21 mouse cellular contexts compared by ENCODE assay signal in genomic region chr7:128499801-128500200, GRCm38 (mm10). TPM values are rescaled to one million over a fixed set of nuclear protein-coding genes. Genes with fewer than 3 reads are reported as not detected.
A peak's percentile ranks its signal among the peaks of the same experiment; 100 is the strongest.
DNase-seq lines count a peak whose midpoint lies in the region; ATAC-seq and TF ChIP-seq lines count a peak whose summit lies in the region.
"Had no signal": no experiment of that assay in that cellular context is flagged by ENCODE, and none has a peak within 500 bp of the region (broad histone marks: within the 10 kb centered on the region; RNA-seq: fewer than 3 reads in every experiment).

No protein-coding gene starts in this region.

- no peaks in the 10 kb centered on the region for H3K9me3 ChIP-seq in liver, embryonic 12.5 days (replicated peaks)
- H3K9me3 ChIP-seq: embryonic facial prominence, embryonic 15.5 days; forebrain, embryonic 15.5 days; heart, embryonic 13.5 days; midbrain, embryonic 13.5 days; stomach, embryonic 15.5 days had no signal

- no peaks in the 10 kb centered on the region for H3K79me2 ChIP-seq in liver, adult 2 months (ENCODE audit: control insufficient read depth, insufficient read depth, low read length)

- TF ChIP-seq CTCF in liver, adult 2 months (IDR thresholded peaks at IDR 0.05; ENCODE audit: low read depth, low read length): no peak

- H3K36me3 ChIP-seq in liver, adult 2 months (ENCODE audit: control insufficient read depth, insufficient read depth, low read length): no peaks in the 10 kb centered on the region
- no peaks in the 10 kb centered on the region for H3K36me3 ChIP-seq in liver, embryonic 12.5 days
- H3K36me3 ChIP-seq: embryonic facial prominence, embryonic 15.5 days; forebrain, embryonic 15.5 days; heart, embryonic 13.5 days; midbrain, embryonic 13.5 days; stomach, embryonic 15.5 days had no signal

- intact Hi-C loops in heart, postnatal 10 days (cut with DNase I): no loop called here

- no peaks in the 10 kb centered on the region for H3K4me1 ChIP-seq in liver, adult 2 months (ENCODE audit: control insufficient read depth, insufficient read depth, low read length)
- H3K4me1 ChIP-seq in liver, embryonic 12.5 days: peaks cover 2% of the 10 kb centered on the region
- H3K4me1 ChIP-seq: forebrain, embryonic 15.5 days; midbrain, embryonic 13.5 days; stomach, embryonic 15.5 days had no signal

- no peak overlapping the region for H3K9ac ChIP-seq in liver, adult 2 months (ENCODE audit: low read depth, low read length)
- H3K9ac ChIP-seq in liver, embryonic 12.5 days: no peak overlapping the region
- H3K9ac ChIP-seq: embryonic facial prominence, embryonic 15.5 days; forebrain, embryonic 15.5 days; heart, embryonic 13.5 days; midbrain, embryonic 13.5 days; stomach, embryonic 15.5 days had no signal

- no peaks in the 10 kb centered on the region for H3K27me3 ChIP-seq in liver, adult 2 months (ENCODE audit: control insufficient read depth, insufficient read depth, low read length)
- no peaks in the 10 kb centered on the region for H3K27me3 ChIP-seq in liver, embryonic 12.5 days (replicated peaks)
- H3K27me3 ChIP-seq: embryonic facial prominence, embryonic 15.5 days; forebrain, embryonic 15.5 days; heart, embryonic 13.5 days; midbrain, embryonic 13.5 days; stomach, embryonic 15.5 days had no signal

- no peak for TF ChIP-seq POLR2A in liver, adult 2 months (IDR thresholded peaks at IDR 0.05; ENCODE audit: extremely low read depth, insufficient read depth, low read length)

- DNase-seq in liver, adult 2 months (ENCODE audit: extremely low read depth, low read depth, low spot score): peak; percentile 80
- peak; percentile 82 for DNase-seq in adrenal gland, adult 2 months
- DNase-seq in adrenal gland, postnatal 14 days: peak; percentile 85
- peak; percentile 25 to 45 for DNase-seq in heart, postnatal 10 days
- DNase-seq in T-cell, adult 2 months (ENCODE audit: low spot score): no peak
- DNase-seq: cerebellum, adult 9-11 months; lung, adult 18-20 months; lung, postnatal 10 days; thymus, adult 18-20 months; thymus, postnatal 36 days had no signal

- ATAC-seq in liver, embryonic 12.5 days: no peak
- no peak for ATAC-seq in granulocyte monocyte progenitor cell, adult 5-6 weeks (replicated peaks; ENCODE audit: poor library complexity, severe bottlenecking)
- ATAC-seq: forebrain, embryonic 15.5 days; hindbrain, postnatal 0 days; intestine, embryonic 16.5 days; midbrain, embryonic 13.5 days had no signal

- 80% methylated on average over 6 of the region's 6 CpGs for WGBS in liver, adult 2 months
- 68% methylated on average over 6 of the region's 6 CpGs for WGBS in liver, embryonic 12.5 days (ENCODE audit: insufficient replicate concordance)

- no peak overlapping the region for H3K4me3 ChIP-seq in liver, adult 2 months (ENCODE audit: insufficient read depth, low read depth, low read length)
- H3K4me3 ChIP-seq in liver, embryonic 12.5 days: no peak overlapping the region
- H3K4me3 ChIP-seq: embryonic facial prominence, embryonic 15.5 days; forebrain, embryonic 15.5 days; heart, embryonic 13.5 days; layer of hippocampus, adult 2 months; midbrain, embryonic 13.5 days; stomach, embryonic 15.5 days had no signal

- no peak overlapping the region for H3K27ac ChIP-seq in liver, adult 2 months (replicated peaks; ENCODE audit: insufficient read depth, low read depth, low read length)
- H3K27ac ChIP-seq in liver, embryonic 12.5 days: no peak overlapping the region
- H3K27ac ChIP-seq: embryonic facial prominence, embryonic 15.5 days; forebrain, embryonic 15.5 days; heart, embryonic 13.5 days; hindbrain, postnatal 0 days; layer of hippocampus, adult 2 months; midbrain, embryonic 13.5 days; stomach, embryonic 15.5 days had no signal

- no peak overlapping the region for H3K4me2 ChIP-seq in liver, embryonic 12.5 days
- H3K4me2 ChIP-seq: embryonic facial prominence, embryonic 15.5 days; forebrain, embryonic 15.5 days; heart, embryonic 13.5 days; liver, embryonic 11.5 days; midbrain, embryonic 13.5 days; stomach, embryonic 15.5 days had no signal

RNA-seq across cellular contexts. Expression of gene Bag3, which starts 23.6 kb away (rescaled TPM):
- 3.4 and 4.7 TPM in 2 replicates for total RNA-seq in liver, adult 2 months (2014; rRNA removed)
- 25.8 and 30.3 TPM in 2 replicates for polyA plus RNA-seq in liver, adult 2 months (2012; rRNA removed)
- 5.5 TPM in 2 replicates for polyA plus RNA-seq in liver, embryonic 12.5 days (2016; fragmentation: Nextera tagmentation; extraction: Ambion mirVana)
- 100 to 1,000 TPM; 143 to 425 TPM for total RNA-seq in adrenal gland, adult 2 months (2021)
- polyA plus RNA-seq in adrenal gland, adult 2 months (2012; rRNA removed): 196 and 360 TPM in 2 replicates
- 129 and 192 TPM in 2 replicates for total RNA-seq in adrenal gland, postnatal 14 days (2021)
- total RNA-seq in heart, postnatal 10 days (2021): 100 to 1,000 TPM; 157 to 160 TPM
- total RNA-seq in granulocyte monocyte progenitor cell, adult 5-6 weeks (2014; fragmentation: Nextera tagmentation): 8.0 and 9.8 TPM in 2 replicates
- 5.6 and 7.0 TPM in 2 replicates for total RNA-seq in granulocyte monocyte progenitor cell, adult 5-6 weeks (2017)

RNA-seq across cellular contexts. Expression of gene Tial1, which starts 38.3 kb away (rescaled TPM):
- total RNA-seq in liver, adult 2 months (2014; rRNA removed): 31.7 and 32.1 TPM in 2 replicates
- polyA plus RNA-seq in liver, adult 2 months (2012; rRNA removed): 14.2 and 18.7 TPM in 2 replicates
- polyA plus RNA-seq in liver, embryonic 12.5 days (2016; fragmentation: Nextera tagmentation; extraction: Ambion mirVana): 17.9 and 18.2 TPM in 2 replicates
- total RNA-seq in adrenal gland, adult 2 months (2021): 10 to 100 TPM; 73.1 to 96.3 TPM
- 26.4 and 33.0 TPM in 2 replicates for polyA plus RNA-seq in adrenal gland, adult 2 months (2012; rRNA removed)
- total RNA-seq in adrenal gland, postnatal 14 days (2021): 92.5 and 95.3 TPM in 2 replicates
- total RNA-seq in heart, postnatal 10 days (2021): 10 to 100 TPM; 52.5 to 54.6 TPM
- 157 TPM in 2 replicates for total RNA-seq in granulocyte monocyte progenitor cell, adult 5-6 weeks (2014; fragmentation: Nextera tagmentation)
- 66.7 and 68.0 TPM in 2 replicates for total RNA-seq in granulocyte monocyte progenitor cell, adult 5-6 weeks (2017)

Comparison
In these comparisons a context has a peak if more than half of its experiments do, and no peak if none do; other contexts are left out.
1. RNA of gene Bag3, which starts 23.6 kb away (total RNA-seq): 143 to 425 TPM in adrenal gland, adult 2 months, 129 to 192 TPM in adrenal gland, postnatal 14 days and 157 to 160 TPM in heart, postnatal 10 days; 5.6 to 9.8 TPM in granulocyte monocyte progenitor cell, adult 5-6 weeks and 3.4 to 4.7 TPM in liver, adult 2 months; every median in the first group is over 10 times any median in the second.